Mouse (Mus musculus) lung, embryonic 16.5 days (tissue): Measurements from ENCODE around the gene Trub2. TPM values are rescaled to one million over a fixed set of nuclear protein-coding genes. Genes with fewer than 3 reads are reported as not detected.
"Not testable (repeated sequence)": the region's sequence is repeated elsewhere in the genome, so short reads cannot be mapped to it uniquely, and the experiment has no call there.

Experiments used
- ATAC-seq: fragments of 200-750 bp; cut with Nextera tagmentation; 2 replicates; pipeline ENCODE4 v1.8.0; 2017; ENCODE audit warnings: low read depth, mild to moderate bottlenecking, moderate library complexity
- H3K27ac ChIP-seq: fragments of 300-500 bp; sonication (generic); 2 replicates; pipeline ENCODE4 v1.5.1; 2014; ENCODE audit warnings: mild to moderate bottlenecking, control low read depth, low read length
- H3K27me3 ChIP-seq: fragments of 300-500 bp; sonication (generic); 2 replicates; pipeline ENCODE4 v1.6.1; 2014; ENCODE audit warnings: low read depth, low read length, mixed read lengths; ENCODE audit not compliant: control insufficient read depth, insufficient read depth
- H3K36me3 ChIP-seq: fragments of 300-500 bp; sonication (generic); 2 replicates; pipeline ENCODE4 v1.6.1; 2014; ENCODE audit warnings: low read length; ENCODE audit not compliant: control insufficient read depth, insufficient read depth
- H3K4me1 ChIP-seq: fragments of 300-500 bp; sonication (generic); replicated peaks from 2 replicates; pipeline ENCODE4 v1.6.1; 2014; ENCODE audit warnings: low read length, mixed read lengths; ENCODE audit not compliant: control insufficient read depth, insufficient read depth
- H3K4me2 ChIP-seq: fragments of 300-500 bp; sonication (generic); 2 replicates; pipeline ENCODE4 v1.6.1; 2014; ENCODE audit warnings: low read depth, low read length, control low read depth
- H3K4me3 ChIP-seq: fragments of 300-500 bp; sonication (generic); 2 replicates; pipeline ENCODE4 v1.5.1; 2014; ENCODE audit warnings: mild to moderate bottlenecking, low read length, control low read depth
- H3K9ac ChIP-seq: fragments of 300-500 bp; sonication (generic); 2 replicates; pipeline ENCODE4 v1.6.1; 2014; ENCODE audit warnings: low read length, control low read depth
- H3K9me3 ChIP-seq: fragments of 300-500 bp; sonication (generic); 2 replicates; pipeline ENCODE4 v1.6.1; 2016; ENCODE audit warnings: low read length; ENCODE audit not compliant: control insufficient read depth
- WGBS: fragments of 180-500 bp; shearing (Covaris S2); extraction: QIAGEN DNeasy Blood & Tissue Kit; methylation state at CpG from one replicate; pipeline ENCODE4 v1.1.7; 2014; 5-methylcytosine and 5-hydroxymethylcytosine counted together
- polyA plus RNA-seq: library from polyadenylated mRNA; unstranded; fragments of >200 nt; fragmentation: Nextera tagmentation; extraction: Ambion mirVana; gene quantifications from 2 replicates; pipeline ENCODE4 v1.2.1, GENCODE M21; 2015

Gene Trub2
- polyA plus RNA-seq, 1 experiment from 2014 or later, result 33.9 TPM

DNA sequence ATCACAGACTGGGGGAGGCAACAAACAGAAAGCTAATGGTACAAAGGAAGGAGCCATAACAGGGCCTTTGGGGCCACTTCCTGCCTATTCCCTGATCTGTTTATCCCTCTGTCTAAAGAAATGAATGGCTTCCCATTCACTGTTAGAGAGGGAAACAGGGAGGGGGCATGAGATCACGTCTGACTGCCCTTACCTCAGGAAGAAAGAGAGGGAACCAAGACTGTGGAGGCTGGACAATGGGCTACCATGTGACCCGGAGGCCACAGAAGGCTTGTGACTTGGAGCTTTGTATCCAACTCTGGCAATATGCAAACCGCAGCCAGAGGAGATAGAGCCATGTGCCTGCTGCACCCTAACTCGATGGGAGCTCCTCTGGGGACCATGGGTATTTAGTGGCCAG is 4.0 kb downstream of the Trub2 start:
- peak; percentile 59 for ATAC-seq
- H3K4me1 ChIP-seq, result peaks cover 15% of the 10 kb centered on the region
- no peaks in the 10 kb centered on the region for H3K9me3 ChIP-seq
- 67% methylated on average over 4 of the region's 4 CpGs for WGBS
- no peak overlapping the region for H3K4me3 ChIP-seq
- H3K4me2 ChIP-seq, result no peak overlapping the region
- no peak overlapping the region for H3K9ac ChIP-seq
- H3K27ac ChIP-seq, result peak overlapping the region; percentile 69
- peaks cover 43% of the 10 kb centered on the region for H3K36me3 ChIP-seq
- no peaks in the 10 kb centered on the region for H3K27me3 ChIP-seq

DNA sequence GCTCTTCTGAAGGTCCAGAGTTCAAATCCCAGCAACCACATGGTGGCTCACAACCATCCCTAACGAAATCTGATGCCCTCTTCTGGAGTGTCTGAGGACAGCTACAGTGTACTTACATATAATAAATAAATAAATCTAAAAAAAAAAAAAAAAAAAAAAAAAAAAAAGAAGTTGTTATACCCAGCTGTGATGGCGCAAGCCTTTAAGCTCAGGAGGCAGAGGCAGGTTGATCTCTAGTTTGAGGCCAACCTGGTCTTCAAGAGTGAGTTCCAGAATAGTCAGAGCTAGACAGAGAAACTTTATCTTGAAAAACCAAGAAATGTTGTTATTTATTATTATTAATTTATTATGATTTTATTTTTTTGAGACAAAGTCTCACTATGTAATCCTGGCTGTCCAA is 7.0 kb downstream of the Trub2 start:
- H3K4me3 ChIP-seq, H3K4me2 ChIP-seq, H3K4me1 ChIP-seq, H3K9ac ChIP-seq, ATAC-seq, H3K9me3 ChIP-seq, H3K27ac ChIP-seq, H3K27me3 ChIP-seq: not testable (repeated sequence)
- WGBS, result 95% methylated on average over 2 of the region's 2 CpGs
- H3K36me3 ChIP-seq, result peaks cover 63% of the 10 kb centered on the region

DNA sequence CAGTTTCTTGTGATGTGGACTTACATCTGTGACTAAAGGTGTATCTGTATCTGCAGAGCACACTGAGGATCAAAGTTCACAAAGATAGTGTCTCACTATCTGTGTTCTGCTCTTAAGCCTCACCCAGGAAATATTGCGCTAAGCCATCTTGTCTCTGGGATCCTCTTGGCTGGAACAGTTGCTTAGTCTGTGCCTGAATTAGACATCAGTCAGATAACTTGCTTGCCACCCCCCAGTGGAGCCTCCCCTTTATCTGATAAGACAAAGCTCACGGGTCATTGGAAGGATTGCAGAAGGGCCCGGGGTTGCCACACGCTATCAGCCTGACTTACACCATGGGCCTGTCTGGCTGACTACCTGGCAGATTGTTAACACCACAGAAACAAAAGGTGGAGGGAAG is 15.0 kb downstream of the Trub2 start:
- Histone ChIP-seq H3K4me2 (no peak overlapping the region), H3K4me1 (0 out of 2 replicates have a peak, but pooled peaks cover under 1% of the 10 kb centered on the region), H3K9me3 (no peaks in the 10 kb centered on the region), H3K9ac (no peak overlapping the region), H3K4me3 (no peak overlapping the region), H3K27me3 (no peaks in the 10 kb centered on the region), H3K36me3 (peaks cover 15% of the 10 kb centered on the region), H3K27ac (no peak overlapping the region)
- no peak for ATAC-seq
- WGBS, result 76% methylated on average over 4 of the region's 4 CpGs

DNA sequence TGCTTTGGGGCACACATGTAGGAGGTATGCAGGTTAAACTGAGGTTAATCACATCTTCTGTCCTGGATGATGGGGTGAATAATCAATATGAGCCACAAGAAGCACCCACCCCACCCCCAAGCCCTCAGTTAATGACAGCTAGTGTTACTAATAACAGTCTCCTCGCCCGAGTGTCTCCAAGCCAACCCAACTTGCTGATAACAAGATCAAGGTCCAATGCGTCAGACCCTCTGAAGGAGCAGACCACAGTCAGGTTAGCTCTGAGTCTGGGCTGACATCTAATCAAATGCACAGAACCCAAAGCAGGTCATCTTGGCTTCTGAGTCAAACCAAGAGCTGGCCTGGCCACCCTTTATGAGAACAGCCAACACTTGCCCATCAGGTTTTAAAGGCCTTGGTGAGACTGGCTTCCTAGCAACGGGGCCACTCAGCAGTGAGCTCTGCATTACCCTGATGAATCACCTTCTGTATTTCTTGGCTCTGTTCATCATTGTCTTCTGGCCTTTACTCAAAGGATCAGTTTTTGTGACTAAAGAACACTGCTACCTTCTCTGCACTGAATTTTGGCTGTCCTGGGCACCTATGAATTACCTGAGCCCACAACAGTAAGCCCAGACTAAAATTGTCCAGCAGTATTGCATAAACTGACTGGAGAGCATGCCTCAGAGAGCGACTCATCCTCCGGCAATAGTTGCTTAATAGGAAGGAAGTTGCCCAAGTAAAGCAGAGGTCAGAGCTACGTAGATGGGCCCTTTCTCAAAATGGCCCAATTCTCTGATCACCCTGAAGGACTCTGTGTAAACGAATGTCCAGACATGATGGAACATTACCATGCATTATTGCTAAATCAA is 16.5 kb downstream of the Trub2 start:
- Histone ChIP-seq H3K27ac (no peak overlapping the region), H3K27me3 (no peaks in the 10 kb centered on the region), H3K36me3 (peaks cover 1% of the 10 kb centered on the region), H3K9me3 (no peaks in the 10 kb centered on the region), H3K4me1 (0 out of 2 replicates have a peak, but pooled peaks cover 2% of the 10 kb centered on the region), H3K4me2 (no peak overlapping the region), H3K9ac (no peak overlapping the region), H3K4me3 (no peak overlapping the region)
- ATAC-seq, result no peak
- WGBS, result 59% methylated on average over 8 of the region's 8 CpGs

DNA sequence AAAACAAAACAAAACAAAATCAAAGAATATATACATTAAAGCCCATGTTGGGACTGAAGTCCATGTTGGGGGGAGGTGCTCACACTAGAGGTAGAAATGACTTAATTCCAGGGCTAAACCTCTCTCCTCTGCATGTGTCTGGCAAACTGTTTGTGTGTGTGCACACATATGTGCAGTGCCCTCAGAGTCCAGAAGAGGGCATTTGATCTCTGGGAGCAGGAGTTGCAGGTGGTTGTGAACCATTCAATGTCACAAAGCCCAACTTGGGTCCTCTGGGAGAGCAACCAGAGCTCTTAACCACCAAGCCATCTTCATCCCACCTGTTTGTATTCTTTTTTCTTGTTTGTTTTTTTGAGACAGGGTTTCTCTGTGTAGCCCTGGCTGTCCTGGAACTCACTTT is 18.1 kb downstream of the Trub2 start:
- Histone ChIP-seq H3K4me2 (no peak overlapping the region), H3K9me3 (no peaks in the 10 kb centered on the region), H3K27me3 (no peaks in the 10 kb centered on the region), H3K4me3 (no peak overlapping the region), H3K9ac (no peak overlapping the region), H3K4me1 (0 out of 2 replicates have a peak, but pooled peaks cover 2% of the 10 kb centered on the region), H3K36me3 (no peaks in the 10 kb centered on the region), H3K27ac (no peak overlapping the region)
- no peak for ATAC-seq

DNA sequence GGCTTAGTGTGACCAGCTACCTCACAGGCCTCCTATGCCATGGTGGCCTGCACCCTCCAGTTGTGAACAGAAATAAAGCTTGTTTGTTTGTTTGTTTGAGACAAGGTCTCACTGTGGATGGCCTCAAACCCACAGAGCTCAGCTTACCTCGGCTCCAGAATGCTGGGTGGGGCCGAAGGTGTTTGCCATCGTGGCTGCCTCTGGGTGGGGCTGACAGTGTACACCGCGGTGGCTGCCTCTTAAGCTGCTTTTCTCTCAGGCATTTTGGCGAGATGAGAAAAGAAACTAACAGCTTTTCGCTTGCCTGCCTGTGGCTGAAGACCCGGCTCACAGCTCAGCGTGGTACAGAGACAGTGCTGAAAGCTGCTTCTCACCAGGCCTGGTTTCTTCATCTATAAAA is 19.4 kb downstream of the Trub2 start:
- H3K9me3 ChIP-seq, result no peaks in the 10 kb centered on the region
- H3K4me1 ChIP-seq, result 0 out of 2 replicates have a peak, but pooled peaks cover 2% of the 10 kb centered on the region
- no peak for ATAC-seq
- no peaks in the 10 kb centered on the region for H3K27me3 ChIP-seq
- no peak overlapping the region for H3K4me3 ChIP-seq
- H3K9ac ChIP-seq, result no peak overlapping the region
- H3K27ac ChIP-seq, result no peak overlapping the region
- no peaks in the 10 kb centered on the region for H3K36me3 ChIP-seq
- 50% methylated on average over 9 of the region's 9 CpGs for WGBS
- no peak overlapping the region for H3K4me2 ChIP-seq

DNA sequence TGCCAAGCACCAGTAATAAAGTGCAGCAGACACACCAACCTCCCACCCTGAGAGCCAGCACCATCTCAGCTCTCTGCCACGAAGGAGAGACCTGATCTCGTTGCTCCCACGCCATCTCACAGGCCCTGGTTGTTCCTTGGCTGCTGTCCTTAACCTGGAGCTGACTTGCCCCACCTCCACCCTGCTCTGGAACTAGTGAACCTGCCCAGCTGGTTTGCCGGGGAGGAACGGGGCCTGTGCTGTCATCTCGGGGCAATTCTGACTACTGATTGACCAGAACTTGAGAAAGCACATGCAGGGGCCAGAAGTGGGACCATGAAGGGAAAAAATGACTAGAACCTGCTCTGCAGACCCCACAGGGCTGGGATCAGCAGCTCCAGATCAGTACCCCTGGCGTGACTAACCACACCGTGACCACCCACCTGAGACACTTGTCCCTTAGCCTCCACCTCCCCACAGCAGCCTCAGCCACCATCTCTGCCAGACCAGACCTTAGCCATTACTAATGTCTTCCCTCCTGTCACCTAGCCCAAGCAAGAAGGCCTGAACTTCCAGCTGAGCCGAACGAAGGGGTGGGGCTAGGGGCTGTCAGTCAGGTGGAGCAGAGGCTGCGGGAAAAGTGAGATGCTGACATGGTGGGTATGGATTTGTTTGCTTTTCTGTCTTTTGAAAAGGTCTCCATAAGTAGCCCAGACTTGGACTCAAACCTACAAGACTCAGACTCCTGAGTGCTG is 20.2 kb downstream of the Trub2 start:
- no peak overlapping the region for H3K9ac ChIP-seq
- H3K4me2 ChIP-seq, result no peak overlapping the region
- 0 out of 2 replicates have a peak, but pooled peaks cover 2% of the 10 kb centered on the region for H3K4me1 ChIP-seq
- no peaks in the 10 kb centered on the region for H3K36me3 ChIP-seq
- peak; percentile 59; the same call in 1 of the 2 replicates for ATAC-seq
- 0 out of 2 replicates have a peak overlapping the region, but pooled peaks have one; percentile 2 for H3K27ac ChIP-seq
- 41% methylated on average over 11 of the region's 11 CpGs for WGBS
- no peaks in the 10 kb centered on the region for H3K27me3 ChIP-seq
- H3K4me3 ChIP-seq, result no peak overlapping the region
- no peaks in the 10 kb centered on the region for H3K9me3 ChIP-seq

DNA sequence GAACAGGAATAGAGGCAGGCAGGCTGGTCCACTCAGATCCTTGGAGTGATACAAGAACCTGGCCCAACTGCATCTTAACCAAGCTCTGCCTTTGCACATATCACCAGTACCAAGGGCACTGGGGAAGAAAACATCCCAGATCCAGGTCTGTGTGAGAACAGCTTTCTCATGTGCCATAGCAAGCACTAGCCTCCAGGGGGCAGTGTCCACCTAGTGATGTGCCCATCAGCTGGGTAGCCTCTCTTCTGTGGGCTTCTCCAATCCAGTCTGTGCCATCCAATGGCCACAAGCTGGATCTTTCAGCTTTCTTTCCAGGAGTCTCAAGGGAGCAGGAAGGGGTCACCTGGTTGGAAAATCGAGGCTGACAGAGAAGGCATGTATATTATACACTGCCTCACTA is 23.5 kb downstream of the Trub2 start:
- Histone ChIP-seq H3K4me3 (no peak overlapping the region), H3K9ac (no peak overlapping the region), H3K27me3 (no peaks in the 10 kb centered on the region), H3K9me3 (no peaks in the 10 kb centered on the region), H3K36me3 (no peaks in the 10 kb centered on the region), H3K4me2 (no peak overlapping the region), H3K27ac (no peak overlapping the region), H3K4me1 (0 out of 2 replicates have a peak, but pooled peaks cover 2% of the 10 kb centered on the region)
- ATAC-seq, result peak; percentile 58; the same call in 1 of the 2 replicates
- 0% methylated on average over 1 of the region's 1 CpGs for WGBS

DNA sequence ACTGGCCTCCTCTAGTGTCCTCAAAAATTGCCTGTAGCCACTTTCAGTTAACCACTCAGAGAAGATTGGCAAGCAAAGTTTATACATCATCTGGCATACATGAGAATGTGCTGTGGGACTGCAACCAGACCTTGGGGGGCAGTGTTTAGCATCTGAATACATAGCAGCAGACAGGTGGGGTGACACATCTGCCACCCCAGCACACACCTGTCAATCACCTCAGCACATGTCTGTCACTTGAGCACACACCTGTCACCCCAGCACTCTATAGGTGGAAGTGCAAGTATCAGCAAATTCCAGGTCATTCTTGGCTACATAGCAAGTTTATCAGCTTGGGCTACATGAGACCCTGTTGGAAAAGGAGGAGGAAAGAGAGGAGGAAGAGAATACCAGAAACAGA is 32.6 kb downstream of the Trub2 start:
- Histone ChIP-seq H3K36me3 (no peaks in the 10 kb centered on the region), H3K4me3 (no peak overlapping the region), H3K27ac (no peak overlapping the region), H3K4me2 (no peak overlapping the region), H3K9ac (no peak overlapping the region), H3K4me1 (no peaks in the 10 kb centered on the region), H3K9me3 (no peaks in the 10 kb centered on the region), H3K27me3 (peaks cover 9% of the 10 kb centered on the region)
- no peak for ATAC-seq
